Mouse (Mus musculus) liver, postnatal 0 days (tissue): ENCODE measurements around the gene Rapgef5.

Experiments
- CTCF ChIP-seq: sonication (generic); IDR thresholded peaks from 2 replicates; pipeline ENCODE4 v1.5.1; 2016; ENCODE audit warnings: antibody characterized with exemption, low read depth
- EP300 ChIP-seq: IDR thresholded peaks from 2 replicates; pipeline ENCODE4 v1.6.1; 2016; ENCODE audit warnings: antibody characterized with exemption, low read depth, mild to moderate bottlenecking

DNA sequence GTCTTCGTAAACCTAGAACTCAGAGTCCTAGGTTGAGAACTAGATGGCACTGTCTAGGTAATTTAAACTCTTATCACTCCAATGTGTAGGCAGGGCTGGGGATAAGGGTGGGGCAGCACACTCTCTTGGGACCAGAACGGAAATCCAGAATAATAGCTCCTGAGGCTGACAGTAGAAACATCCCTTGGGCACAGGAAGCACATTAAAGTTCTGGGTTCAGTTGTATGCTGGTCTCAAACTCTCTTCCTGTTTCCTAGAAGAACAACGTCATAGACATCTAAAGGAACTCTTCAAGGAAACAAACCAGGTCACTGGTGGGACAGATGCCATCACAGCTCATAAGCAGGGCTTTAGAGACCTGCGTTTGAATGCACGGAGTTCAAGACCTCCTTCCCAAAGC is 17.0 kb upstream of the Rapgef5 start:
- TF ChIP-seq CTCF (no peak), EP300 (no peak)
